Mouse (Mus musculus) kidney, postnatal 36 days (tissue): ENCODE results near the gene Sgcd.
"Not testable (repeated sequence)": the region's sequence is repeated elsewhere in the genome, so short reads cannot be mapped to it uniquely, and the experiment has no call there.

ENCODE experiments used
- DNase-seq, 2 experiments: peaks; one replicate each; pipeline ENCODE4 v3.0.0; 2021 to 2022; ENCODE audit warnings: mixed read lengths in 2 of 2

Sgcd gene

DNA sequence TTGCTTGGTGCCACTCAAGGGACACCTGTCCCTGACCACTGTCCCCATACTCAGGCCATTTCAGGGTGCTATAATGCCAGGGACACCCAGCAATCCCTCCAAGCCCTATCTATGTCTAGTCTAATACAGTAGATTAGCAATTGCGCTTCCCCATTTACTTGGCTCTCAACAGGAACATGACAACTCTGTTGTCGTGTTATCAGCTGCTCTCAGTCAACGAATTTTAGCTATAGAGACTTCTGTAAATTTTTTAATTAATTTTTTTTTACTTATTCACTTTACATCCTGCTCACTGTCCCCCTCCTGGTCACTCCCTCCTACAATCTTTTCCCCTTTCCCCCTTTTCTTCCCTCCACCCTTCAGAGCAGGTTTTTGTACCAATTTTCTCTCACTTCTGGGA is 542.4 kb downstream of the Sgcd start:
- DNase-seq = no peak

DNA sequence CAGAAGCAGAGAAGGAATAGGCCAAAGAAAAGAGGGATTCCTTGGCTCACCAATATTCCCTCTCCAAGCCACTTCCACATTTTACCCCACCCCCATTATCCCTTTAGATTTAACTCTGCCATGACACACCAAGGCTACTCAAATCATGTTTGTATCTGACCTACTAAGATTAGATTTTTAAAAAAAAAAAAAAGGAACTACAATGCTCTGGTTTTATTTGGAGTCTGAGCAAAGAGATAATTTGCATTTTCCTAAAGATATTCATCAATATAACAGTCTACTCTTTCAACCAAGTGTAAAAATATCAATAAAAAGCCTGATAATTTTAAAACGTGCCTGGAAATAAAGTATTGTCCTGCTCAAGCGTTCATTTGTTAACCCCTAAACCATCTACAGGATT is 543.1 kb downstream of the Sgcd start:
- DNase-seq = no peak

DNA sequence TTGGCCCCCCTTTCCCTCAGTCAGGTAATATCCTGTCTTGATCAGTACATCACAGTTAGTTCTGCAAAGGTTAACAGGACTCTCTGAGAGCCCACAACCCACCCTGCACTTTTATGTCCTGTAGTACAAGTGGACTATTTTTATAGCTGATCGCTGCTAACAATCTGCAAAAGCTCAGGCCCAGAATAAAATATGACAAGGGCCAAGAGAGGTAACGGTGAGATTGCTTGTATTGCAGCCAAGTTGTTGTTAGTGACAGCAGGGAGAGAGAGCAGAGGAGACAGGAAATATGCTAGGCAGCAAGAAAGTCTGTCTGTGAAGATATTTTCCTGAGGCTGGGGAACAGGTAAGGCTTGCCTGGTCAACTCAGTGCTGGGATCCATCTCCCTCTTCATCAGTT is 546.5 kb downstream of the Sgcd start:
- no peak for DNase-seq

DNA sequence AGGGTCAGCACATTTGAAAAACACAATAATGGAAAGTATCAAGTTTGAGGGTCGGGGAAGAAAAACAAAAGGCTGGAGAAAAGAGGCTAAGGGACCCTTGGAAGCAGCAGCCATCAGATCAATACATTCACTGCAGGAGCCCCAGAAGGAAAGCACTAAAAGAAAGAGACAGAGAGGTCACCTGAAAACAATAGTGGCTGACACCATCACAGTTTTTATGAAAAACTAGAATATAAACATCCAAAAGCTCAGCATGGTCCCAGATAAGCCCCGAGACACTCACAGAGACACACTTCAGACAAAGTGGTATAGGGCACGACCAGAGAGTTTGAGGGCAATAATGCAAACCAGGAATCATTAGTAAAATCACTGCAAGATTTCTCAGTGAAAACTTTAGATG is 589.2 kb downstream of the Sgcd start:
- DNase-seq = no peak

DNA sequence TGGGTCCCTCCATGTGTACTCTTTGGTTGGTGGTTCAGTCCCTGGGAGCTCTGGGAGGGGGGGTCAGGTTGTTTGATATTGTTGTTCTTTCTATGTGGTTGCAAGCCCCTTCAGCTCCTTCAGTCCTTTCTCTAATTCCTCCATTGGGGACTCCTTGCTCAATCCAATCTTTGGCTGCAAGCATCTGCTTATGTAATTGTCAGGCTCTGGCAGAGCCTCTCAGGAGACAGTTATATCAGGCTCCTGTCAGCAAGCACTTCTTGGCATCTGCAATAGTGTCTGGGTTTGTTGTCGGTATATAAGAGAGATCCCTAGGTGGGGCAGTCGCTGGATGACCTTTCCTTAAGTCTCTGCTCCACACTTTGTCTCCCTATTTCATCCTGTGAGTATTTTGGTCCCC is 598.0 kb downstream of the Sgcd start:
- DNase-seq = not testable (repeated sequence)

DNA sequence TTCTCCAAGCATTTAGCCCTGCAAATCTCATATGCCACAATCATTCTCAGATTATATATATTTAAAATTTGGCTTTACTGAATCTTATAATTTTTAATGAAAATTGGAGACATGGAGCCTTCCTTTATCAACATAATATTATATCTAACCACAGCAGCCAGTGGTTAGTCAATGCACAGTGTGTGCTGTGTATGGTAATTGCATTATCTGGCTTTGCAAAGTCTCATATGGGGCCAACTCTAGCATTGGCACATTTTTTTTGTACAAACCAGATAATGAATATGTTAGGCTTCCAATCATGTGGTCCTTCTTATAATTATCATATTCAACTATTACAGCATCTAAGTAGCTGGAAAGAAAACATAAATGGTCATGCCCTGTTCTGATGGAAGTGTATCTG is 599.4 kb downstream of the Sgcd start:
- DNase-seq = no peak

DNA sequence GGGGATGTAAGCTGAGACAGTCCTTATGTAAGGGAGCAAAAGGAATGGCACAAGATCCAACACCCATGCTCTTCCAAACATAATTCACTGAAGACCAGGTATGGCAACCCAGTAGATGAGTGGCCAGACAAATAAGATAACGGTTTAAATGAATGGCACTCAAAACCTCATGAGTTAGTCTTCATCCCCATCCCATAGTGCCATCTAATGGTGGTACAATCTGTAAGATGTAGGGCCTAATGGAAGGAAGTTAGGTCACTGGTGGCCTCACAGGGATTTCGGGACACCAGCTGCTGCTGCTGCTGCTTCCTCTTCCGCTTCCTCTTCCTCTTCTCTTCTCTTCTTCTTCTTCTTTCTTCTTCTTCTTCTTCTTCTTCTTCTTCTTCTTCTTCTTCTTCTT is 601.0 kb downstream of the Sgcd start:
- no peak for DNase-seq

DNA sequence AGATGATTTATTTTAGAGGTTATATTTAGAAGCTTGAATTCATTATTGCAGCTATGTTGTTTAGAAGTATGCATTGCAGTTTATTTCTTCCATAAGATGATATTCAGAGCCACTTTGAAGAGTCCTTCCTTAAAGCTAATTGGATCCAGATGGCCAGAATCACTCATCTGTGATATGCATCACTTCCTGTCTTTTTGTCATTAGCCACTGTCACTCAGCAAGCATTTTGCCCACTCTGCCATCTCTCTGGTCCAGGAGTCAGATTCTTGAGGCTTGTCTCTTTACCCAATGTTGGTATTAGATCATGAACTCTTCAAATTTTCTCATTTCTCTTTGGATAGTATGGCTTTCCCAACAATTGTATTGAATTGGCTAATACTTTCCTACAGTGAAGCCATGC is 602.6 kb downstream of the Sgcd start:
- DNase-seq = no peak

DNA sequence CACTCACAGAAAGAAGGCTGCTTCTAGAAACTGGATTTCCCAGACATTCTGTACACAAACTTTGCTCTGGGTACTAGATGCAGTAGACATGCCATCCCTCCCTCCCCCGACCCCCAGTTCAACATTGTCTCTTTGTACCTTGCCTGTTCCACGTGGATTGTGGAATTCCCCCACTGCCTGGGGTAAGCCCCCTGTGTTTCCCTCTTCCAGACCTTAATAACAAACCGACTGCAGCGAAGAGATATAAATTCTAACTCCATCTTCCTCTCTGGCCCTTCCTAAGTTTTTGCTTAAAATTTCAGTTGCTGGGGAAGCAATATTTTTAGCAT is 609.2 kb downstream of the Sgcd start:
- DNase-seq = no peak

DNA sequence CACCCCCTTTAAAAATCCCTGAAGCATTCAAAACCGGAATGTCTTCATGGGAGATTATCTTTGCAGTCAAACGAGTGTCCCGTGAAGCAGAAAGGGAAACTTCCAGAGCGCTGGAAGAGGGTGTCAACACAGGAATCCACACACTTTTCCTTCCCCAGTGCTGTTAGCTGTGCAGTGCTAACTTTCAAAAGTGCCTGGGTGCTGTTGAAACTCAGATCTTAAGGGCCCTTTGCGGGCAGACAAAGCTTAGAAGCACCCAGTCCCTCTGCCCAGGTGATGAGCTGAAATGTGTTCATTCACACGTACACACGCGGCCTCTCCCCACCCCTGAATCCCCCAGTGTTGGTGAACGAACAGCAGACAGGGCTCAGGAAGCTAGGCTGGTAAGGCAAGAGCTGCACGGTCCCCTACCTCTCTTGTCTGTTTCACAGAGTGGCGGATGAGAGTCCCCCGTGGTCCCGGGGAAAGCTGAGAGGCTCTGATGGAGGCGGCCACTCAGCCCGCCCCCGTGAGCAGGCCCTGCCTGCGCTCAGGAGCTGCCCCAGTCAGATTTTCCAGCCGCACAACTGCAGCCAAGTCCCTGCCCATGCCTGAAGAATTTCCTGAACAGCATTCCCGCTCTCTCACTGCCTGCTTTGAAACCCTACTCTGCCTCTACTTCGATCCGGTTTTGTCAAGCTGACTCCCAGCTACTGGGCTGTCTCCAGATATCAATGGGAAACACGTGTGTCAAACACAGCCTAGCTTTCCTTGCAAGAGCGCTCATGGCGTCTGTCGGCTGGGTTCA is 609.7 kb downstream of the Sgcd start:
- peak; percentile 27 to 55 for DNase-seq

DNA sequence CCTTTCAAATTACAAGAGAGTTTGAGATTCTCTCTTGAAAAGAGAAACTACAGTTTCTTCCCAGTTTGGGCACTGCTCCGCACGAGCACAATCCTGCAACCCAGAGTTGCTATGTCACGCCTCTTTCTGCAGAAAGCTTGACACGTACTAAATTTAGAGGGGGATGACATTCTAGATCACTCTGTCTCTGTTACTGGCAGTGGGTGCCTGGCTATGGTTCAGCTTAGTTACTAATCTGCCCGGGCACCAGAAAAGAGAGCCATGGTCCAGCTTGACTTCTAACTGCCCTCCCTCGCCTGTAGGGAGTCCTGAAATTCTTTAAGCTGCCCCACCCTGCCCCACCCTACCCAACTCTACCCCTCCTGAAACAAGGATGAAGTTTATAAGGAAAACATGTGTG is 611.3 kb downstream of the Sgcd start:
- peak in 1 of 2 experiments; percentile 1 for DNase-seq

DNA sequence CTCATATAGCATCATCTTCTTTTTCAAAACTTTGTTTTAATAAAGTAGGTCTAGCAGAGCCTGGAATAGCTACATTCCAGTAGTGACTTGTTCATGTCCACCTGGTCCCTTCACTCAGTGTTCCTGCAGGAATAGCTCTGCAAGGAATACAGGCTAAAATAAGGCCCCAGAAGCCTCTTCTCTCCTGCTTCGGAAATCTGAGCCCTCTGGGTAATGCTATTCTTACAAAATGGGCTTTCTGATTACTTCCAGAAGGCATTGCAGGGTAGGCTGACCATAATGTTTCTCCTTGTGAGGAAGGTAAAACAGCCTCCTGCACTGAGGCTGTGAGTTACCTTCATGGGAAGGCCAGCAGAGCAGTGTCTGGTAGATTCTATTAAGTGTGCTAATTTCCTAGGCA is 611.9 kb downstream of the Sgcd start:
- DNase-seq = no peak

DNA sequence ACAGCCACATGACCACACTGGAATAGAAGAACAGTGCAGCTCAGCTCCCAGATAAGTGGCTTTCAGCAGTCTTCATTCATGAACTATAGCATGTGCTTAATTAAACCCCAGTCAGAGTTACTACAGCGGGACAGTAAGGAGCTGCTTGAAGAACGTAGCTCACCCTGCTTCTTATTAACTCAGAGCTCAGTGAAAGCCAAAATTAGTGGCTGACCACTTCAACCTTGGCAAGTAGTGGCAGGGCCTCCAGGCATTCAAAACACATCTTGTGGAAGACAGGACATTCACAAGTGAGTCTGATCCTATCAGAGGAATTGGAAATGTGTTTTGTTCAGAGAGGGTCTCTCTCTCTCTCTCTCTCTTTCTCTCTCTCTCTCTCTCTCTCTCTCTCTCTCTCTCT is 617.2 kb downstream of the Sgcd start:
- no peak for DNase-seq

DNA sequence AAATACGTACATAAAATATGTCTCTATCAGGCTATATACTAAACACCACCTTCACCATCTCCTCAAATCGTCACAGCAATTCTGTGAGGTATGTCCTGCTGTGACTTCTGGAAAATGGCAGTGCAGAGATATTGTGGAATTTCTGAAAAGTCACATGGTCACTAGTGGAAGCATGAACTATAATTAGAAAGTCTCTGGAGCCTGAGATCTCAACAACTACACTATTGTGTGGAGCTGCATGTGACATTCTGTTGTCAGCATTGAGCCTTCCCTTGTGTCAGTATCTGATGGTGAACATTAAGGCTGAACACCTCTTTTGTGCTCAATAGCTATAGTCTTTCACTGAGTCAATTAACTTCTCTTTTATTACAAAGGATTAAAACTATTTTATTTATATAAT is 637.2 kb downstream of the Sgcd start:
- DNase-seq = no peak

DNA sequence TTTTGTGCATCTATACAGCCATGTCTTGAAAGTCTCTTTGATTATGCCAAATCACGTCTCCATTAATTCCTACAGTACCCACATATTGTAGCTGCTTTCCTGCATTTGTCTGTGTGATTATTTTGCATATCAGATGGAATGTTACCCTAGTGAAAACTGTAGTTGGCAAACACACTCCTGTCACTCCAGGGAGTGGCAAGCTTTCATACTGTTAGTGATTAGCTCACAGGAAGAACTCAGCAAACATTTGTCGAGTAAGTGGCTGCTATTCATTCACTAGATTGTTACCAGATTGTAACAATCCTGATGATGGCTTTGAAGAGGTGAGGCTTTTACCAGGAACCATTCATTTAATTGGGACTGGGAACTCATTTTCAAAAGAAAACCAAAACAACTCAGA is 645.3 kb downstream of the Sgcd start:
- no peak for DNase-seq

DNA sequence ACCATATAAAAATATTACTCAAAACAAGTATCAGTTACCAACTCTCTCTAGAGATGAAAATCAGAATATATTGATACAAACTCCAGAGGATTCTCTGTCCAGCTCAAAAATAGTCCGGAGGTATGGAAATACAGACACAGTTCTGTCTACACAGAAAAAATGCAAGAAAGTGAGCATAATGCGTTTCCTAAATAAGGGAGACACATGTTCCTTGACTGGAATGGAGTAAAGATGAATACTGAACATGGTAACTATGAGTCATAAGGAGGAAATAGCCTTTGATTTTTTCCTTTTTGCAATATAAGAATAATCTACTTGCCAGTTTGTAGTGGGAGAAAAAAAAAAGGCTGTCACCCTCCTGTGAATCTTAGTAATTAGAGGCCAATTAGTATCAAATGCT is 655.1 kb downstream of the Sgcd start:
- DNase-seq = no peak

DNA sequence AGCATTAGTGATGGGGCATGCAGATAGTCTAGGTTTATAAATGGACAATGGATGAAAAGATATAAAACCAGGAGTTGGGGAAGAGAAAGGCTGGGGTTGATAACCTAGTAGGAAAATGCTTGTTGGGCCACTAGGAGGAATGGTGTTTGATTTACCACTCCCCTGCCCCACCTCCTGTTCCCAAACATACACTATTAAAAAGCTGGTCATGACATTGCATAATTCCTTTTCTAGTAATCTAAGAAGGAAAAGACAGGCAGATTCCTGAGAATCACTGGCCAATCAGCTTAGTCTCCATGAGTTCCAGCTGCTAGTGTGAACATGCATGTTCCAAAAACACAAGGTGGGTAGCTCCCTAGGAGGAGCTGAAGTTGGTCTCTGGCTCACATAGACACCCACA is 683.2 kb downstream of the Sgcd start:
- DNase-seq = peak in 1 of 2 experiments; percentile 11

DNA sequence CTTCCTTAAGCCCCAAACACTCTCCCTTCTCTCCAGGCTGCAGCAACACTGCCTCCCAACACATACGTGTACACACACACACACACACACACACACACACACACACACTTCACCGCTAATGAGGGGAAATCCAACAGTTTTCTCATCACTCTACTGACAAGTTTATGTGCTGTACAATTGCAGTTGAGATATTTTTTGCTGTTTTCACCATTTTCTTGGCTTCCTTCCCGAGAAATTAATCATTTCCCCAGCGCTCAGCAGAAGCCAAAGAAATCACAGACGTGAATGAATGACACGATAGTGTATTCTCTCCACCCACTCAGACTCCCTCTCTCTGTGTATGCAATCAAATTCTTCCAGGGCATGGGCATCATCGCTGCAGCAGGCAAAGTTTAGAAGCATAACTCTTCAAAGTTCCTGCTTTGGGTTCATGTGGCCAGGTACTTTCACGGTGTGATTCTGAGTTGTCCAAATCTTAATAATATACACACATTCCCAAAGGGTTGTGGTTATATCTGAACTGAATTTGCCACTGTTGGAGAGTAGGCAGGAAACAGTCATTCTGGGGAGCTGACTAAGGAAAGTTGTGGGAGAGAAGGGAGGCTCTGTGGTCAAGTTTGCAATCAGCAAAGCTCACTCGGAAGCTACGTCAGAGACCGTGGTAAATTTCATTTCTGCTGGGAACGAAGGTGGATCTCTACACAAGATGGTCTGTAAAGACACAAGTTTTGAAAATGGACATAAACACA is 683.9 kb downstream of the Sgcd start:
- DNase-seq = peak; percentile 40 to 52

DNA sequence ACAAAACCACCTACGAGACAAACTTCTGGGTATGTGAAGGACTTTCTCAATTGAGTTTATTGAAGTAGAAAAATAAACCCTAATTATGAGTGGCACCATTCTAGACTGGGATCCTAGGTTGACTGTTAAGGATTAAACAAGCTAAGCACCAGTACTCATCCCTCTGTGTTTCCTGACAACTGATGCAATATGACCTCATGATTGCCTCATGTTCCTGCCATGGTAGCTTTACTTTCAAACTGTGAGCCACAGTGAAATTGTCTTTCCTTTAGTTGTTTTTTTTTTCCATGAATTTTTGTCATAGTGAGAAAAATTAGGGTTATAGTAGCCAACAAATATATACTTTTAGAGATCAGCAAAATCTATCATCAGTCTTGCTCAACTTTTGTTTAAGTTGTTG is 689.0 kb downstream of the Sgcd start:
- DNase-seq = no peak

DNA sequence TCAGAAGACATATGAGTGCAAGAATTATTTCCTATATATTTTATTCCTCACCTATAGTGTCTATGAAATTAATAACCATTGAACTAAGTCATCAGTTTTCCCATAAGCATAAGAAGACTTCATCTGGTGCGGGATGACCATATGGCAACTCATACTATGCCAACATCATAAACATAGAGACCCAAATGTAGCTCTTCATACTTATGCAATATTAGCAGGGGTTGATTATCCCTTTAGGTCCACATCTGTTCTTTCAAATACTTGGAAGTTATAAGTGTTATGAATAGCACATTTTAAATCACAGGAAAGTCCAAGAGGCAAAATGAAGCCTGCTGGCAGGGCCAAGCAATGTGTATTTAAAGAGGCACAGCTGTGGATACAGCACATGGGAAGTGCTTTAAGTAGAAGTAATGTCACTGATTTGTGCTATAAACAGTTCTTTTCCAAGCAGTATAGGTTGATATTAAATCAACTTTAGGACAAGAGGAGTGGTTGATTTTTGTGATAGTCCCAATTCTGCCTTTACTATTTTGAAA is 690.9 kb downstream of the Sgcd start:
- no peak for DNase-seq

DNA sequence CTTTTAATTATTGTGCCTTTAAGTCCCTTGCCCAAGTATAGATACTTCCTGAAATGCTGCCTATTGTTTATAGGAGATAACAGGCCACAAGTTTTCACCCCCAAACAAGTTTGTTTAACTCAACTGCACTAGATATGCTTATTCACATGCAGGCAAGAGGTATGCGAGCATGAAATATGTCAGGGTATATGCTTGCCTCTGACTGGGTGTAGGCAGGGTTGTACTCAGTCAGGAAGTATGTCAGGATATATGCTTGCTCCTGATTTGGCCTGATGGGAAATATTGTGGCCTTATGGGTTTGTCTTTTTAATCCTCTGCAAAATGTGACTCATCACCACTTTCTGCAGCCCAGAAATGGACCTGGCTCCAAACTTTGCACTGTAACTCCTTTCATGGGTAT is 694.0 kb downstream of the Sgcd start:
- no peak for DNase-seq

DNA sequence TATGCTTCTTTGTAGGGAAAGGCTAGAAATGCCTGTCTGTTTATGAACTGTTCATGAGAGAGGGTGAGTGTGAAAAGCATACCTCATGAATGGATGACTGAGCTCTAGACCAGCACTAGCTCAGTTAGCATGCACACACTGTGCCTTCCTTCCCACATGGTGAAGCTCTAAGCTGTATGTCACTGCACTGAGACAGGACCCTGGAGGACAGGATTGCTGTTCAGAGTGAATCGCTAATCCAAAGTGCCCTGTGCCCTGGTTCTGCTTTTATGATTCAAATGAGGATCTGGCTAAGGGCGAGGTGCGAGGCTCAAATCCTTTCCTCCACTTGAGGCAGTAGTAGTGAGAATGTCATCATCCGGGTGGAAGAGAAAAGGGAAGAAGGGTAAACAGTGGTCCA is 712.2 kb downstream of the Sgcd start:
- DNase-seq = no peak

DNA sequence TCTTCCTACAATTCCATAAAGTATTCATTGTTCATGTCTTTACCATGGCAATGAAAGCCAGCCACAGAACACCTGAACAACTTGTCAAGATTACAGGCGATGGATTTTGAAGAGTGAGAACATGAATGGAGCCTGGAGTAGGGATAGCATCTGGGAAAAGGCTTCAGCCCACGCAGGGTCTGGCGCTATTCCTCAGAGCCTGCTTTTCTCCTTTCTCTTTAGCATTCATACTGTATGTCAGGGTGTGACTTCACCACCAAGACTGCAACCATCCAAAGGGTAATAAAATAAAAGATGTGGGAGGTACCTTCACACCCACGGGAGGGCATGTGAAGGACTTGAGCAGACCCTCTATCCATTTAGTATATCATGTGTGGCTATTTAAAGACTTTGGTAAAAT is 720.2 kb downstream of the Sgcd start:
- DNase-seq = no peak

DNA sequence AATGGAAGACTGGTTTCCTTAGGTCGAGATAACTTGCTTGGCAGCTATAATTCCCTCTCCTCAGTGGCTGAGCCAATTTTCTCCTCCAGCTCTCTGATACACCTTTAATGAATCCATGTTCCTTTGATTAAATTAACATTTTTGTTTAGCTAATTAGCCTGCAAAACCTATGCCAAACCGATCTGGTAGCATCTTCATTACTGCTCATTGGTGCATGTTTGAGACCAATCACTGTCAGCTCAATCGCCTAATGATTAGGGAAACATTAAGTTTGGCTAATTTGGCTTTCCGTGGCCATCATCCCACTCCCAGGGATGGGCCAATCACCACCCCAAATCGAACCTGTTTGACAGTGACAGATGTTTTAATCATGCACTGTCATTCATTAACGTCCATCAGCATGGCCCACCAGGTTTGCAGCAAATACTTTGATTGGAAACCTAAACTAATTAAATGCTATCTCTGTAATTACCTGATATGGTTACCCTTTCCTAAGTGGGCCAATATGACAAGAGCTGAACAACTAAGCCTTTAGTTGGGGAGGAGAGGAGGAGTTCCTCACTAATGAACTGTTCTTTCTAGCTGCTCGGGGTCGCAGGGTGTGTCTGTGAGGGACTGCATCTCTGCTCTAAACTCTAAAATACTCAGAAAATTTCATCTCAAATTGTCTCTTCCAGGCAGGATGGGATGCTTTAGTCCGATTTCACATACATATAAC is 724.3 kb downstream of the Sgcd start:
- no peak for DNase-seq
